Mouse (Mus musculus): ENCODE results near the gene Tjp2. TPM values are rescaled to one million over a fixed set of nuclear protein-coding genes. Genes with fewer than 3 reads are reported as not detected.
A peak's percentile ranks its signal among the peaks of the same experiment; 100 is the strongest.

Gene Tjp2
- polyA plus RNA-seq, 1 experiment from 2014 or later: 18.1 TPM

- DNase-seq (ENCODE audit: low spot score) (peak; percentile 55), ATAC-seq (ENCODE audit: low FRiP score) (peak; percentile 85)
- no peaks in the 10 kb centered on the region for H3K27me3 ChIP-seq (ENCODE audit: control insufficient read depth, insufficient read depth, low read length)
- no peak overlapping the region for H3K9ac ChIP-seq (ENCODE audit: low read depth, low read length)
- no peak overlapping the region for H3K4me2 ChIP-seq (replicated peaks; ENCODE audit: low read depth, low read length)
- no peaks in the 10 kb centered on the region for H3K4me1 ChIP-seq (replicated peaks; ENCODE audit: control insufficient read depth, insufficient read depth, low read length)
- WGBS: 28% methylated on average over 8 of the region's 8 CpGs
- 0 out of 2 replicates have a peak overlapping the region, but pooled peaks have one; percentile 24 for H3K27ac ChIP-seq (ENCODE audit: low read depth, low read length)
- no peaks in the 10 kb centered on the region for H3K9me3 ChIP-seq (ENCODE audit: control insufficient read depth, low read length)
- no peaks in the 10 kb centered on the region for H3K36me3 ChIP-seq (ENCODE audit: control insufficient read depth, insufficient read depth, low read length)
- no peak overlapping the region for H3K4me3 ChIP-seq (ENCODE audit: low read depth, low read length)
These were observed 64.4 kb downstream of the Tjp2 start for GRCm38 (mm10) chr19:24160460-24160859.

GRCm38 (mm10) chr19:24159751-24160150, 65.1 kb downstream of the Tjp2 start:
- no peaks in the 10 kb centered on the region for H3K9me3 ChIP-seq (ENCODE audit: control insufficient read depth, low read length)
- 63% methylated on average over 9 of the region's 9 CpGs for WGBS
- no peak overlapping the region for H3K4me3 ChIP-seq (ENCODE audit: low read depth, low read length)
- no peak for ATAC-seq (ENCODE audit: low FRiP score)
- no peak overlapping the region for H3K4me2 ChIP-seq (replicated peaks; ENCODE audit: low read depth, low read length)
- peak overlapping the region; percentile 30; the same call in 1 of the 2 replicates for H3K27ac ChIP-seq (ENCODE audit: low read depth, low read length)
- DNase-seq (ENCODE audit: low spot score): no peak
- no peaks in the 10 kb centered on the region for H3K27me3 ChIP-seq (ENCODE audit: control insufficient read depth, insufficient read depth, low read length)
- no peaks in the 10 kb centered on the region for H3K36me3 ChIP-seq (ENCODE audit: control insufficient read depth, insufficient read depth, low read length)
- no peak overlapping the region for H3K9ac ChIP-seq (ENCODE audit: low read depth, low read length)
- H3K4me1 ChIP-seq (replicated peaks; ENCODE audit: control insufficient read depth, insufficient read depth, low read length): no peaks in the 10 kb centered on the region

- Histone ChIP-seq H3K27ac (ENCODE audit: low read depth, low read length) (0 out of 2 replicates have a peak overlapping the region, but pooled peaks have one; percentile 30), H3K4me1 (replicated peaks; ENCODE audit: control insufficient read depth, insufficient read depth, low read length) (no peaks in the 10 kb centered on the region), H3K27me3 (ENCODE audit: control insufficient read depth, insufficient read depth, low read length) (no peaks in the 10 kb centered on the region), H3K36me3 (ENCODE audit: control insufficient read depth, insufficient read depth, low read length) (no peaks in the 10 kb centered on the region), H3K4me3 (ENCODE audit: low read depth, low read length) (no peak overlapping the region), H3K9ac (ENCODE audit: low read depth, low read length) (no peak overlapping the region), H3K4me2 (replicated peaks; ENCODE audit: low read depth, low read length) (no peak overlapping the region), H3K9me3 (ENCODE audit: control insufficient read depth, low read length) (no peaks in the 10 kb centered on the region)
- no peak for ATAC-seq (ENCODE audit: low FRiP score)
- no peak for DNase-seq (ENCODE audit: low spot score)
- WGBS: 50% methylated on average over 8 of the region's 9 CpGs
These were observed 65.5 kb downstream of the Tjp2 start for GRCm38 (mm10) chr19:24159334-24159733.

- no peaks in the 10 kb centered on the region for H3K9me3 ChIP-seq (ENCODE audit: control insufficient read depth, low read length)
- no peaks in the 10 kb centered on the region for H3K36me3 ChIP-seq (ENCODE audit: control insufficient read depth, insufficient read depth, low read length)
- H3K4me2 ChIP-seq (replicated peaks; ENCODE audit: low read depth, low read length): no peak overlapping the region
- no peak for DNase-seq (ENCODE audit: low spot score)
- H3K4me1 ChIP-seq (replicated peaks; ENCODE audit: control insufficient read depth, insufficient read depth, low read length): no peaks in the 10 kb centered on the region
- no peak overlapping the region for H3K4me3 ChIP-seq (ENCODE audit: low read depth, low read length)
- no peak for ATAC-seq (ENCODE audit: low FRiP score)
- H3K9ac ChIP-seq (ENCODE audit: low read depth, low read length): no peak overlapping the region
- 69% methylated on average over 6 of the region's 6 CpGs for WGBS
- no peaks in the 10 kb centered on the region for H3K27me3 ChIP-seq (ENCODE audit: control insufficient read depth, insufficient read depth, low read length)
- H3K27ac ChIP-seq (ENCODE audit: low read depth, low read length): no peak overlapping the region
These were observed 68.8 kb downstream of the Tjp2 start for GRCm38 (mm10) chr19:24156067-24156455.

- Histone ChIP-seq H3K36me3 (ENCODE audit: control insufficient read depth, insufficient read depth, low read length) (no peaks in the 10 kb centered on the region), H3K27ac (ENCODE audit: low read depth, low read length) (peak overlapping the region; percentile 6; the same call in 1 of the 2 replicates), H3K27me3 (ENCODE audit: control insufficient read depth, insufficient read depth, low read length) (no peaks in the 10 kb centered on the region), H3K9ac (ENCODE audit: low read depth, low read length) (no peak overlapping the region), H3K4me2 (replicated peaks; ENCODE audit: low read depth, low read length) (no peak overlapping the region), H3K9me3 (ENCODE audit: control insufficient read depth, low read length) (no peaks in the 10 kb centered on the region), H3K4me3 (ENCODE audit: low read depth, low read length) (no peak overlapping the region), H3K4me1 (replicated peaks; ENCODE audit: control insufficient read depth, insufficient read depth, low read length) (no peaks in the 10 kb centered on the region)
- ATAC-seq (ENCODE audit: low FRiP score): peak; percentile 65; the same call in 1 of the 2 replicates
- no peak for DNase-seq (ENCODE audit: low spot score)
- 35% methylated on average over 8 of the region's 8 CpGs for WGBS
These were observed 69.3 kb downstream of the Tjp2 start for GRCm38 (mm10) chr19:24155395-24156066.

- ATAC-seq (ENCODE audit: low FRiP score) (no peak), DNase-seq (ENCODE audit: low spot score) (peak; percentile 78)
- H3K9me3 ChIP-seq (ENCODE audit: control insufficient read depth, low read length): no peaks in the 10 kb centered on the region
- H3K27me3 ChIP-seq (ENCODE audit: control insufficient read depth, insufficient read depth, low read length): no peaks in the 10 kb centered on the region
- no peak overlapping the region for H3K4me3 ChIP-seq (ENCODE audit: low read depth, low read length)
- no peak overlapping the region for H3K4me2 ChIP-seq (replicated peaks; ENCODE audit: low read depth, low read length)
- no peaks in the 10 kb centered on the region for H3K4me1 ChIP-seq (replicated peaks; ENCODE audit: control insufficient read depth, insufficient read depth, low read length)
- 62% methylated on average over 9 of the region's 9 CpGs for WGBS
- H3K9ac ChIP-seq (ENCODE audit: low read depth, low read length): no peak overlapping the region
- 0 out of 2 replicates have a peak, but pooled peaks cover 1% of the 10 kb centered on the region for H3K36me3 ChIP-seq (ENCODE audit: control insufficient read depth, insufficient read depth, low read length)
- H3K27ac ChIP-seq (ENCODE audit: low read depth, low read length): no peak overlapping the region
These were observed 71.4 kb downstream of the Tjp2 start for GRCm38 (mm10) chr19:24153266-24154023.

GRCm38 (mm10) chr19:24144009-24144408, 80.8 kb downstream of the Tjp2 start:
- H3K4me3 ChIP-seq (ENCODE audit: low read depth, low read length): no peak overlapping the region
- H3K27ac ChIP-seq (ENCODE audit: low read depth, low read length): no peak overlapping the region
- DNase-seq (ENCODE audit: low spot score) (no peak), ATAC-seq (ENCODE audit: low FRiP score) (no peak)
- no peak overlapping the region for H3K9ac ChIP-seq (ENCODE audit: low read depth, low read length)
- H3K4me1 ChIP-seq (replicated peaks; ENCODE audit: control insufficient read depth, insufficient read depth, low read length): no peaks in the 10 kb centered on the region
- H3K9me3 ChIP-seq (ENCODE audit: control insufficient read depth, low read length): no peaks in the 10 kb centered on the region
- no peak overlapping the region for H3K4me2 ChIP-seq (replicated peaks; ENCODE audit: low read depth, low read length)
- 0 out of 2 replicates have a peak, but pooled peaks cover 2% of the 10 kb centered on the region for H3K36me3 ChIP-seq (ENCODE audit: control insufficient read depth, insufficient read depth, low read length)
- H3K27me3 ChIP-seq (ENCODE audit: control insufficient read depth, insufficient read depth, low read length): no peaks in the 10 kb centered on the region
- 91% methylated on average over 7 of the region's 7 CpGs for WGBS

- Histone ChIP-seq H3K36me3 (ENCODE audit: control insufficient read depth, insufficient read depth, low read length) (no peaks in the 10 kb centered on the region), H3K9ac (ENCODE audit: low read depth, low read length) (no peak overlapping the region), H3K4me3 (ENCODE audit: low read depth, low read length) (no peak overlapping the region), H3K27me3 (ENCODE audit: control insufficient read depth, insufficient read depth, low read length) (no peaks in the 10 kb centered on the region), H3K9me3 (ENCODE audit: control insufficient read depth, low read length) (no peaks in the 10 kb centered on the region), H3K4me1 (replicated peaks; ENCODE audit: control insufficient read depth, insufficient read depth, low read length) (no peaks in the 10 kb centered on the region), H3K27ac (ENCODE audit: low read depth, low read length) (no peak overlapping the region), H3K4me2 (replicated peaks; ENCODE audit: low read depth, low read length) (no peak overlapping the region)
- DNase-seq (ENCODE audit: low spot score) (no peak), ATAC-seq (ENCODE audit: low FRiP score) (no peak; the same call in 1 of the 2 replicates)
- 83% methylated on average over 12 of the region's 12 CpGs for WGBS
These were observed 82.2 kb downstream of the Tjp2 start for GRCm38 (mm10) chr19:24142621-24143061.
